Comparison of ENCODE assay signal across 7 mouse cellular contexts in genomic region chr6:127329191-127330014, GRCm38 (mm10).
DNase-seq lines count a peak whose midpoint lies in the region; ATAC-seq and TF ChIP-seq lines count a peak whose summit lies in the region.

No protein-coding gene starts in this region.

- H3K4me1 ChIP-seq in megakaryocyte, embryonic 14.5 days, result peaks cover 71% of the 10 kb centered on the region
- H3K4me1 ChIP-seq in embryonic fibroblast, embryonic 13.5 days (ENCODE audit: control insufficient read depth, insufficient read depth, low read length), result peaks cover 22% of the 10 kb centered on the region
- peaks cover 9% of the 10 kb centered on the region; the same call in 1 of the 2 replicates for H3K4me1 ChIP-seq in intestine, postnatal 0 days (replicated peaks; ENCODE audit: control insufficient read depth, insufficient read depth, low read length)
- H3K4me1 ChIP-seq in neural tube, embryonic 12.5 days, result peaks cover 23% of the 10 kb centered on the region

- peak overlapping the region; percentile 86 for H3K4me2 ChIP-seq in intestine, postnatal 0 days (replicated peaks; ENCODE audit: low read depth)
- H3K4me2 ChIP-seq in neural tube, embryonic 12.5 days (replicated peaks), result peak overlapping the region; percentile 85

- H3K9ac ChIP-seq in intestine, postnatal 0 days (ENCODE audit: low read depth, low read length), result no peak overlapping the region
- H3K9ac ChIP-seq in neural tube, embryonic 12.5 days, result peak overlapping the region; percentile 72; the same call in 1 of the 2 replicates

- H3K27ac ChIP-seq in embryonic fibroblast, embryonic 13.5 days (ENCODE audit: insufficient read depth, low read length), result peak overlapping the region; percentile 97
- peak overlapping the region; percentile 43; the same call in 1 of the 2 replicates for H3K27ac ChIP-seq in intestine, postnatal 0 days (ENCODE audit: low read depth, low read length)
- no peak overlapping the region for H3K27ac ChIP-seq in neural tube, embryonic 12.5 days

- no peaks in the 10 kb centered on the region for H3K9me3 ChIP-seq in megakaryocyte, embryonic 14.5 days
- no peaks in the 10 kb centered on the region for H3K9me3 ChIP-seq in intestine, postnatal 0 days (ENCODE audit: control insufficient read depth)
- H3K9me3 ChIP-seq in neural tube, embryonic 12.5 days, result no peaks in the 10 kb centered on the region

- ATAC-seq in megakaryocyte, adult 5-6 weeks (ENCODE audit: poor library complexity, severe bottlenecking), result no peak
- no peak for ATAC-seq in intestine, postnatal 0 days
- ATAC-seq in neural tube, embryonic 12.5 days (ENCODE audit: low FRiP score, low read depth), result no peak

- no peaks in the 10 kb centered on the region for H3K36me3 ChIP-seq in megakaryocyte, embryonic 14.5 days (replicated peaks; ENCODE audit: low read length)
- H3K36me3 ChIP-seq in intestine, postnatal 0 days (ENCODE audit: control insufficient read depth, insufficient read depth), result no peaks in the 10 kb centered on the region
- H3K36me3 ChIP-seq in neural tube, embryonic 12.5 days, result no peaks in the 10 kb centered on the region

- 54% methylated on average over 19 of the region's 20 CpGs for WGBS in intestine, postnatal 0 days
- 28% methylated on average over 20 of the region's 20 CpGs for WGBS in neural tube, embryonic 12.5 days

- no peak for TF ChIP-seq POLR2A in embryonic fibroblast, embryonic 13.5 days (IDR thresholded peaks at IDR 0.05; ENCODE audit: low read depth, low read length)

- TF ChIP-seq CTCF in embryonic fibroblast, embryonic 13.5 days (IDR thresholded peaks at IDR 0.05; ENCODE audit: borderline replicate concordance, insufficient read depth, low read length), result no peak
- no peak for TF ChIP-seq CTCF in intestine, postnatal 0 days (IDR thresholded peaks at IDR 0.05; ENCODE audit: low read depth)

- DNase-seq in adrenal gland, adult 18-20 months (ENCODE audit: low spot score in 2 of 2), result no peak
- no peak for DNase-seq in thymus, postnatal 10 days (ENCODE audit: low spot score in 2 of 2)

- H3K27me3 ChIP-seq in megakaryocyte, embryonic 14.5 days (replicated peaks), result peaks cover 2% of the 10 kb centered on the region
- H3K27me3 ChIP-seq in intestine, postnatal 0 days (replicated peaks; ENCODE audit: control insufficient read depth, insufficient read depth, low read length), result peaks cover 7% of the 10 kb centered on the region
- H3K27me3 ChIP-seq in neural tube, embryonic 12.5 days (replicated peaks), result no peaks in the 10 kb centered on the region

- H3K4me3 ChIP-seq in megakaryocyte, embryonic 14.5 days (replicated peaks), result peak overlapping the region; percentile 91
- H3K4me3 ChIP-seq in embryonic fibroblast, embryonic 13.5 days (ENCODE audit: insufficient read depth, low read length), result no peak overlapping the region
- 0 out of 2 replicates have a peak overlapping the region, but pooled peaks have one; percentile 43 for H3K4me3 ChIP-seq in intestine, postnatal 0 days (ENCODE audit: low read depth, low read length)
- H3K4me3 ChIP-seq in neural tube, embryonic 12.5 days, result peak overlapping the region; percentile 48; the same call in 1 of the 2 replicates
